Mouse (Mus musculus) ES-E14 (cell line): ENCODE data around the gene Pmepa1.

Experiments used
- HCFC1 ChIP-seq: IDR thresholded peaks from 2 replicates; pipeline ENCODE4 v1.6.1; 2012; ENCODE audit warnings: low read length, inconsistent platforms, borderline replicate concordance; ENCODE audit not compliant: insufficient read depth
- MAFK ChIP-seq: IDR thresholded peaks from 2 replicates; pipeline ENCODE4 v1.6.1; 2014; ENCODE audit warnings: mild to moderate bottlenecking, low read depth, low read length, inconsistent platforms; ENCODE audit not compliant: insufficient read depth
- ZC3H11A ChIP-seq: IDR thresholded peaks from 2 replicates; pipeline ENCODE4 v1.6.1; 2012; ENCODE audit warnings: low read depth, mild to moderate bottlenecking, inconsistent platforms, low read length, borderline replicate concordance

DNA sequence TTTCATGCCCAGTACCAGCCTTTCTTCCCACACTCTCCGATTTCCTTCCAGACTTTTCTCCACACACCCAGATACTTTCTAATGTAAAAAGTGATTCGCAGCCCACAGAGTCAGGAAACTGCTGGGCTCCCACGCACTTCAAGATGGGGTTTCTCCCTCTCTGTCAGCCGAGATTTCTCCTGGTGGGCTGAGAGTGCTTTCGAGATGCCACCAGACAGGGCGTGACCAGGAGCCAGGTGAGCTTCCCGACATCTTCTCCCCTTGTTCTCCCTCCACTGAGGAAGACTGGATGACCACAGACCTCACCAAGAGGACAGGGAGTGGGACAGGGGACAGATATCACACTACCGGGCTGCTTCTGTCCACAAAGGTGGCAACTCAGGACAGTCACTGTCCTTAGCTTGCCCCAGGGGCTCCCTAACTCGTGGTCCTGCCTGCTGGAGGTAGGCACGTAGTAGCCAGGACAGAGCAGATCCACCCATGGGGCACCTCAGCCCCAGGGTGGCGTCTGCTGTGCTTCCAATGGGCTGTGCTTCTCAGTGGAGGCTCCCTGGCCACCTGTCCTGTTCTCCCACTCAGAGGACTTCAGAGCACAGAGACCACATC is 91.8 kb downstream of the Pmepa1 start:
- TF ChIP-seq HCFC1 (no peak), MAFK (no peak), ZC3H11A (no peak)
